Comparison of ENCODE assay signal across 25 mouse cellular contexts in the genomic region with DNA sequence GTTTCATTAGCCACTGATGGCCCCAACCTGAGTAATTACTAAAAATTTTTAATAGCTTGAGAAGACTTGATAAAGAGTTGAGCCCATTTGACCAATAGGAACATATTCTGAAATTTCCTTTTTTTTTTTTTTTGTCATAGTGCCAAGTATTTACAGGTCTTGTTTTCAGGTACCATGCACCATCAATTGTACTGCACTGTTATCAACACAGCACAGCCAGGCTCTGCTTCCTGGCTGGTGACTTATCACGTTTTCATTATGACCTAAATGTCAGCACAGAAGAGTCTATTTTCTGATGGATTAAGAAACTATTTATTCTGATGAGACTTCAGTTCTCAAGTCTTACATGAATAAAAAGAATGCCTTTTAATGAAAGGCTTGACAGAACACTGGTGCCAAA.
"Had no signal": no experiment of that assay in that cellular context is flagged by ENCODE, and none has a peak within 500 bp of the region (broad histone marks: within the 10 kb centered on the region; RNA-seq: fewer than 3 reads in every experiment).

No protein-coding gene starts in this region.

- H3K36me3 ChIP-seq: heart, embryonic 13.5 days; heart, embryonic 15.5 days; hindbrain, embryonic 13.5 days; hindbrain, embryonic 15.5 days; kidney, embryonic 15.5 days; limb, embryonic 13.5 days; limb, embryonic 15.5 days; liver, embryonic 12.5 days had no signal

- H3K9ac ChIP-seq: heart, embryonic 13.5 days; heart, embryonic 15.5 days; hindbrain, embryonic 13.5 days; hindbrain, embryonic 15.5 days; kidney, embryonic 15.5 days; limb, embryonic 13.5 days; limb, embryonic 15.5 days; liver, embryonic 12.5 days; liver, embryonic 14.5 days had no signal

- H3K27ac ChIP-seq: heart, embryonic 13.5 days; heart, embryonic 15.5 days; hindbrain, embryonic 13.5 days; hindbrain, embryonic 15.5 days; hindbrain, postnatal 0 days; kidney, embryonic 15.5 days; kidney, postnatal 0 days; limb, embryonic 13.5 days; limb, embryonic 15.5 days; liver, embryonic 12.5 days; liver, embryonic 14.5 days had no signal

- ATAC-seq: hindbrain, postnatal 0 days; intestine, embryonic 16.5 days; liver, embryonic 12.5 days had no signal

- DNase-seq: gastrocnemius, postnatal 14 days; gastrocnemius, postnatal 36 days; heart, adult 18-20 months; heart, postnatal 14 days; heart, postnatal 36 days; kidney, adult 11 months; kidney, adult 2 months; kidney, adult 9 months; kidney, postnatal 14 days; kidney, postnatal 36 days; layer of hippocampus, adult 9-11 months; layer of hippocampus, postnatal 36 days; left cerebral cortex, postnatal 4 days had no signal

- H3K27me3 ChIP-seq: heart, embryonic 13.5 days; heart, embryonic 15.5 days; hindbrain, embryonic 13.5 days; hindbrain, embryonic 15.5 days; kidney, embryonic 15.5 days; limb, embryonic 13.5 days; limb, embryonic 15.5 days; liver, embryonic 12.5 days had no signal

- H3K4me3 ChIP-seq: heart, embryonic 13.5 days; heart, embryonic 15.5 days; hindbrain, embryonic 13.5 days; hindbrain, embryonic 15.5 days; kidney, embryonic 15.5 days; limb, embryonic 13.5 days; limb, embryonic 15.5 days; liver, embryonic 12.5 days had no signal

- H3K4me1 ChIP-seq: heart, embryonic 13.5 days; heart, embryonic 15.5 days; hindbrain, embryonic 13.5 days; hindbrain, embryonic 15.5 days; kidney, embryonic 15.5 days; limb, embryonic 13.5 days; limb, embryonic 15.5 days; liver, embryonic 12.5 days had no signal
